Mouse (Mus musculus): ENCODE data around the gene Ulk3. TPM values are rescaled to one million over a fixed set of nuclear protein-coding genes. Genes with fewer than 3 reads are reported as not detected.

Gene Ulk3
- total RNA-seq (2012; rRNA removed) (10.5 and 11.4 TPM in 2 replicates), total RNA-seq (2014; rRNA removed) (1.8 and 2.6 TPM in 2 replicates), polyA plus RNA-seq (2012; ENCODE audit: insufficient read length, low read depth) (10.0 and 11.8 TPM in 2 replicates)

DNA sequence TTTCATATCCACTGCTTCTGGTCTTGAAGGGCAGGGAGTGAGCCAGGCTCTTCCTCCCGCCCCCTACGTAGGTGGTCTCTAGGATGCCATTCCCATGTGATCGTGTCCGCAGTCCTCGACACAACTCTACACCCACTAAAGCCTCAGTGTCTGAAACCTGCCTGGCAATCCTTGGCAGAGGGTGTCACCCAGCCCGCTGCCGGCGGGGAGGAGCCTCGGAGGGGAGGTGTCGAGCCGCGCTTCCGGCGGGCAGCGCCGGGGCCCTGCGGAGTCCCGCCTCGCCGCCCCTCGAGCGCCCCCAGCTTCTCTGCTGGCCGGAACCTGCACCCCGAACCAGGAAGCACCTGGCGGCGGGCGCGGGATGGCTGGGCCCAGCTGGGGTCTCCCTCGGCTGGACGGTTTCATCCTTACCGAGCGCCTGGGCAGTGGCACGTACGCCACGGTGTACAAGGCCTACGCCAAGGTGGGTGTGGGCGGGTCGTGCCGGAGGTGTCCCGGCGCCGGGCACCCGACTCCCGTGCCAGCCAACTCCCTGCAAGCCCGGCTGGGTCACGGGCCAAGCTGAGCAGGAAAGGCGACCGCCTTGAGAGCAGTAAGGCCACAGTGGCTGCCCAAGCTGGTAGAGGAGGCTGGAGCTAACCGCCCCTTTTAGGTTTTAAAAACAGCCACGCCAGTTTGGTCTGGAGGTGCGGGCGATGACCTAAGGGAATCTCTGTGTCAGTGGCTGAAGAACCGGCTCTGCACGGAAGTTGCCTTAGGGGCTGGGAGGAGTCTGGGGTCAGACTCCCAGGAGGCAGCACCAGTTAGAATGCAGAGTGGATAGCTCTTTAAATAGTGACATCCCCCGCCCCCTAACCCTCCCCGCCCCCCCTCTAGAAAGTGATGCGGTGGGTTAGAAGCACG lies at the start of gene Ulk3:
TSS of gene Ulk3 (plus strand) at position 229 of the 903 bp plus-strand sequence.
- Histone ChIP-seq H3K4me1 (ENCODE audit: control insufficient read depth in 1 of 2, insufficient read depth in 2 of 2) (peaks cover 0 to 31% of the 10 kb centered on the region in 2 experiments; a peak in 2 of 4 replicates), H3K27ac (ENCODE audit: insufficient read depth, low read depth) (peak within 1 kb of the TSS; percentile 80), H3K9me3 (replicated peaks; ENCODE audit: low read length) (no peaks in the 10 kb centered on the region)

GRCm38 (mm10) chr9:57539550-57539949 lies 49.7 kb upstream of the Ulk3 start:
- peaks cover 42 to 67% of the 10 kb centered on the region in 2 experiments for H3K36me3 ChIP-seq (replicated peaks in 1 of 2; ENCODE audit: control insufficient read depth in 1 of 2, insufficient read depth in 1 of 2, low read length in 1 of 2)
- in situ Hi-C loops (cut with MboI; ENCODE audit: low pct_ligation_motif_present, low pct_unique_long_range_greater_than_20kb, low sequenced_read_pairs): no loop called here
- dilution Hi-C loops (cut with MboI; ENCODE audit: extremely low pct_ligation_motif_present, extremely low pct_unique_long_range_greater_than_20kb, low sequenced_read_pairs): no loop called here

More for the DNA sequence above, at the start of gene Ulk3:
- dilution Hi-C loops (cut with MboI; ENCODE audit: extremely low pct_ligation_motif_present, extremely low pct_unique_long_range_greater_than_20kb, low sequenced_read_pairs) (no loop called here), in situ Hi-C loops (cut with MboI; ENCODE audit: low pct_ligation_motif_present, low pct_unique_long_range_greater_than_20kb, low sequenced_read_pairs) (loop anchor here (5.0 kb wide), 1 partner anchor 68 kb away; no protein-coding TSS in a partner anchor)
- H3K36me3 ChIP-seq (replicated peaks in 1 of 2; ENCODE audit: control insufficient read depth in 1 of 2, insufficient read depth in 1 of 2, low read length in 1 of 2): peaks cover 43 to 71% of the 10 kb centered on the region in 2 experiments
- no peaks in the 10 kb centered on the region for H3K79me2 ChIP-seq (replicated peaks; ENCODE audit: control insufficient read depth, extremely low read depth, insufficient read depth, poor library complexity, severe bottlenecking)
- H3K4me3 ChIP-seq (replicated peaks in 1 of 3; ENCODE audit: low read depth in 2 of 3, low read length in 2 of 3, poor library complexity in 1 of 3): peak within 1 kb of the TSS; percentile 72 to 92 (median 77)
- DNase-seq (ENCODE audit: extremely low read depth): peak; percentile 83
- H3K9ac ChIP-seq (ENCODE audit: insufficient read depth, low read depth): peak within 1 kb of the TSS; percentile 79
- H3K4me2 ChIP-seq (ENCODE audit: insufficient read depth, low read depth, poor library complexity, severe bottlenecking): peak within 1 kb of the TSS; percentile 26
- TF ChIP-seq ETS1 (conservative IDR thresholded peaks at IDR 0.05; ENCODE audit: low read depth, low read length): 0 out of 2 replicates have a peak, but pooled peaks have one; percentile 14
- TF ChIP-seq MAZ (IDR thresholded peaks at IDR 0.05; ENCODE audit: low read depth, low read length): no peak; the same call in 1 of the 2 replicates
- TF ChIP-seq GABPA (IDR thresholded peaks at IDR 0.05; ENCODE audit: insufficient replicate concordance, low read depth, low read length): no peak
- peak; percentile 73 for TF ChIP-seq POLR2A (IDR thresholded peaks at IDR 0.05; ENCODE audit: low read depth, low read length)
- TF ChIP-seq E2F4 (IDR thresholded peaks at IDR 0.05; ENCODE audit: insufficient replicate concordance, low read depth, low read length): no peak
- TF ChIP-seq NELFE (IDR thresholded peaks at IDR 0.05; ENCODE audit: low read depth, low read length): no peak; the same call in 1 of the 2 replicates
- 0 out of 2 replicates have a peak, but pooled peaks have one; percentile 9 for TF ChIP-seq NRF1 (IDR thresholded peaks at IDR 0.05; ENCODE audit: low read depth, low read length)
- TF ChIP-seq MAFK (IDR thresholded peaks at IDR 0.05; ENCODE audit: insufficient replicate concordance, low read length): no peak
- no peak for TF ChIP-seq ZC3H11A (IDR thresholded peaks at IDR 0.05; ENCODE audit: low read depth, low read length)
- TF ChIP-seq SIN3A (IDR thresholded peaks at IDR 0.05; ENCODE audit: low read length): peak; percentile 75
- peak; percentile 60; the same call in 1 of the 2 replicates for TF ChIP-seq HCFC1 (IDR thresholded peaks at IDR 0.05; ENCODE audit: low read depth, low read length)
- TF ChIP-seq BHLHE40 (IDR thresholded peaks at IDR 0.05; ENCODE audit: low read depth, low read length): peak; percentile 69
- peak; percentile 65 for TF ChIP-seq MXI1 (IDR thresholded peaks at IDR 0.05; ENCODE audit: low read depth, low read length)
- TF ChIP-seq TBP (conservative IDR thresholded peaks at IDR 0.05; ENCODE audit: low read depth, low read length): 0 out of 2 replicates have a peak, but pooled peaks have one; percentile 23
- peak; percentile 63 for TF ChIP-seq TCF12 (IDR thresholded peaks at IDR 0.05; ENCODE audit: low read depth, low read length)
- TF ChIP-seq ELF1 (IDR thresholded peaks at IDR 0.05; ENCODE audit: low read depth, low read length): peak; percentile 88
- TF ChIP-seq ZMIZ1 (IDR thresholded peaks at IDR 0.05; ENCODE audit: low read depth, low read length): no peak
- no peak for TF ChIP-seq CHD1 (IDR thresholded peaks at IDR 0.05; ENCODE audit: low read depth, low read length)
- no peak for TF ChIP-seq USF1 (IDR thresholded peaks at IDR 0.05; ENCODE audit: low read depth, low read length)
- peak; percentile 60; the same call in 1 of the 2 replicates for TF ChIP-seq IRF4 (IDR thresholded peaks at IDR 0.05; ENCODE audit: low read depth, low read length)
- TF ChIP-seq ZKSCAN1 (IDR thresholded peaks at IDR 0.05; ENCODE audit: borderline replicate concordance, low read depth, low read length): no peak
- peak in 1 of 2 experiments; percentile 52; a peak in 2 of 4 replicates for TF ChIP-seq CTCF (conservative IDR thresholded peaks at IDR 0.05 in 1 of 2, IDR thresholded peaks at IDR 0.05 in 1 of 2; ENCODE audit: low read depth in 2 of 2, low read length in 2 of 2)
- H3K27me3 ChIP-seq (replicated peaks): no peaks in the 10 kb centered on the region

More at GRCm38 (mm10) chr9:57539550-57539949, 49.7 kb upstream of the Ulk3 start:
- Histone ChIP-seq H3K27ac (ENCODE audit: insufficient read depth, low read depth) (no peak overlapping the region), H3K27me3 (replicated peaks) (no peaks in the 10 kb centered on the region), H3K4me1 (ENCODE audit: control insufficient read depth in 1 of 2, insufficient read depth in 2 of 2) (peaks cover 7 to 24% of the 10 kb centered on the region in 2 experiments), H3K79me2 (replicated peaks; ENCODE audit: control insufficient read depth, extremely low read depth, insufficient read depth, poor library complexity, severe bottlenecking) (peaks cover 10% of the 10 kb centered on the region), H3K9me3 (replicated peaks; ENCODE audit: low read length) (no peaks in the 10 kb centered on the region), H3K4me2 (ENCODE audit: insufficient read depth, low read depth, poor library complexity, severe bottlenecking) (no peak overlapping the region), H3K9ac (ENCODE audit: insufficient read depth, low read depth) (no peak overlapping the region), H3K4me3 (replicated peaks in 1 of 3; ENCODE audit: low read depth in 2 of 3, low read length in 2 of 3, poor library complexity in 1 of 3) (no peak overlapping the region)
- DNase-seq (ENCODE audit: extremely low read depth): no peak
- TF ChIP-seq SIN3A (IDR thresholded peaks at IDR 0.05; ENCODE audit: low read length) (no peak), ZNF384 (IDR thresholded peaks at IDR 0.05; ENCODE audit: low read depth, low read length) (no peak), MAFK (IDR thresholded peaks at IDR 0.05; ENCODE audit: insufficient replicate concordance, low read length) (peak; percentile 71; the same call in 1 of the 2 replicates), MAX (IDR thresholded peaks at IDR 0.05; ENCODE audit: low read length) (no peak), SMC3 (IDR thresholded peaks at IDR 0.05; ENCODE audit: low read depth, low read length) (no peak), PAX5 (IDR thresholded peaks at IDR 0.05; ENCODE audit: low read length) (no peak)

Data from CH12.LX (cell line).